Mouse (Mus musculus): ENCODE measurements around the gene Rspo4.

Rspo4 gene

GRCm38 (mm10) chr2:151910919-151911500, 68.3 kb downstream of the Rspo4 start, which contains the start of gene Angpt4:
Gene Angpt4 (plus strand): TSS chr2:151911210.
- DNase-seq (ENCODE audit: low spot score) = peak; percentile 28

- DNase-seq (ENCODE audit: low spot score) = no peak
These were observed 69.0 kb downstream of the Rspo4 start for GRCm38 (mm10) chr2:151911751-151912150.

- DNase-seq (ENCODE audit: low spot score) = no peak
These were observed 71.4 kb downstream of the Rspo4 start for GRCm38 (mm10) chr2:151914120-151914519.

GRCm38 (mm10) chr2:151915111-151915510, 72.4 kb downstream of the Rspo4 start:
- no peak for DNase-seq (ENCODE audit: low spot score)

GRCm38 (mm10) chr2:151916061-151916831, 73.5 kb downstream of the Rspo4 start:
- DNase-seq (ENCODE audit: low spot score) = peak; percentile 63

GRCm38 (mm10) chr2:151919140-151919539, 76.4 kb downstream of the Rspo4 start:
- no peak for DNase-seq (ENCODE audit: low spot score)

- DNase-seq (ENCODE audit: low spot score) = no peak
These were observed 78.3 kb downstream of the Rspo4 start for GRCm38 (mm10) chr2:151921068-151921467.

GRCm38 (mm10) chr2:151921596-151921995, 78.9 kb downstream of the Rspo4 start:
- peak; percentile 64 for DNase-seq (ENCODE audit: low spot score)
